Mouse (Mus musculus): ENCODE results near the gene Ugt1a7c. TPM values are rescaled to one million over a fixed set of nuclear protein-coding genes. Genes with fewer than 3 reads are reported as not detected.
"Not testable (repeated sequence)": the region's sequence is repeated elsewhere in the genome, so short reads cannot be mapped to it uniquely, and the experiment has no call there.

The Ugt1a7c gene
- 1 to 10 TPM; 1.9 to 2.6 TPM for total RNA-seq (2021)
- long read RNA-seq, experiment 1, partial matches to known transcripts, result 0 of 6 reads
- long read RNA-seq, experiment 1, other reads (novel, unspliced or antisense), result 2 of 6 reads
- long read RNA-seq, experiment 2, partial matches to known transcripts, result 0 of 2 reads
- long read RNA-seq, experiment 2, other reads (novel, unspliced or antisense), result 0 of 2 reads

DNA sequence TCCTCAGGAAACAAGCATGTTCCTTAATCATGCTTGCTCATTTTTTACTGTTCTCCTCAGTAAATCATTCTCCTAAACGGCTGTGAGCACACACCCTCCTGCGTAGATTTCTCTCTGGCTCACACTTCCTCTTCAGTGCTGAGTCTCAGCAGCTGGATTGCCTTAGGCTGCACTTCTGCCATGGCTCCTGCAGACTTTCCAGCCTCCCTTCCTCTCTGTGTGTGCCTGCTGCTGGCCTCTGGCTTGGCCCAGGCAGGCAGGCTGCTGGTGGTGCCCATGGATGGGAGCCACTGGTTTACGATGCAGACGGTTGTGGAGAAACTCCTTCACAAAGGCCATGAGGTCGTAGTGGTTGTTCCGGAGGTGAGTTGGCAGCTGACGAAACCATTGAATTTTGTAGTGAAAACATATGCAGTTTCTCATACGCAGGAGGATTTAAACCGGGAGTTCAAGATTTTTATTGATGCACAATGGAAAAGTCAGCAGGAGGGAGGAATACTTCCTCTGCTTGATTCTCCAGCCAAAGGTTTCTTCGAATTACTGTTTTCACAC, at the start of gene Ugt1a7c:
Gene Ugt1a7c (plus strand): TSS at position 122 of the 552 bp plus-strand sequence.
- peak; percentile 19 for DNase-seq

DNA sequence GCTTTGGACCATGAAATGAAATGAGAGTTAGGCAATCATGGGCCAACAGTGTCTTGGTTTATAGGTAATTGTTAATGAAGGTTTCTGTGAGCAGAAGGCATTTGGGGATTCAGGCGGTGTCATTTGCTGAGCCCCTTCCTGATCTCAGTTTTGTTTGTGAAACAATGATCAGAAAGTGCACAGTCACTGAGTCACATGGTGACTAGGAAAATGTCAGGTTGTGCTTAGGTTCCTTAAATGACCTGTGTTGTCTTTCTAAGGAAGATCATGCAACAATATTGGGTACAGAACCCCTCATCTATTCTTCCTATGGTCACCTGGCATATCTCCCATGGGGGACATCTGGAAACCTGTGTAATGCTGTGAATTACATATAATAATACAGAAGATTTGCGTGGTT, 47.5 kb upstream of the Ugt1a7c start:
- DNase-seq, result not testable (repeated sequence)

DNA sequence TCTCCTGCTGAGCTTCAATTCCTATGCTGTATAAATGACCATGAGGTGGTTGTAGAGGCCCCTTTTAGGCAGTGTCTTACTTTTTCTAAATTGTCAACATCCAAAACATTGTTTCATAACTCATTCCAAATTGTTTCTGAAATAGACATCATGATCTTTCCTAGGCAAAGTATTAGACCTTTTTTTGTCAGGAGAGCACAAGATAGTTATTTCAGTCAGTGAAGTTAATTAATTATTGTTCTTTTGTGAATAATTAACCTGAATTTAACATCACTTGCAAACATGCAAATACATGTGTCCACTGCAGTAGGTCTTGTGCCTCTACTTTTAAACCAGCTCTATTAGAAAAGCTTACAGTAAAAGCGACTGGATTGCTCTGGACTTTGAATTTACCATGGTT, 39.8 kb upstream of the Ugt1a7c start, which contains the start of gene Ugt1a10:
Gene Ugt1a10 (plus strand): TSS at position 301 of the 400 bp plus-strand sequence.
- DNase-seq, result no peak

DNA sequence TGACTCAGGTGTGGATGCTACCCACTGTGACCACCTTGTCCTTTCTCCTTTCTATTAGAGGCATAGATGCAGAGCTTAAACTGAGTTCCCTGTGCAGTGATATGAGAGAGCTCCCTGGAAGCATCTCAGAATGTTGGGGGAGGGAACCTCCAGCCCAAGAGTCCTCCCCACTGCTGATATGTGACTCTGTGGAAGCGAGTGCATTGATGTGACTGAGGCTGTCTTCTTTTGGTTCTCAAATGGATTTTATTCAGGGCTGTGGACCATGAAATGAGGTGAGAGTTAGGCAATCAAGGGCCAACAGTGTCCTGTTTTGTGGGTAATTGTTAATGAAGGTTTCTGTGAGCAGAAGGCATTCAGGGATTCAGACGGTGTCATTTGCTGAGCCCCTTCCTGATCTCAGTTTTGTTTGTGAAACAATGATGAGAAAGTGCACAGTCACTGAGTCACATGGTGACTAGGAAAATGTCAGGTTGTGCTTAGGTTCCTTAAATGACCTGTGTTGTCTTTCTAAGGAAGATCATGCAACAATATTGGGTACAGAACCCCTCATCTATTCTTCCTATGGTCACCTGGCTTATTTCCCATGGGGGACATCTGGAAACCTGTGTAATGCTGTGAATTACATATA, 28.3 kb upstream of the Ugt1a7c start:
- DNase-seq, result not testable (repeated sequence)

DNA sequence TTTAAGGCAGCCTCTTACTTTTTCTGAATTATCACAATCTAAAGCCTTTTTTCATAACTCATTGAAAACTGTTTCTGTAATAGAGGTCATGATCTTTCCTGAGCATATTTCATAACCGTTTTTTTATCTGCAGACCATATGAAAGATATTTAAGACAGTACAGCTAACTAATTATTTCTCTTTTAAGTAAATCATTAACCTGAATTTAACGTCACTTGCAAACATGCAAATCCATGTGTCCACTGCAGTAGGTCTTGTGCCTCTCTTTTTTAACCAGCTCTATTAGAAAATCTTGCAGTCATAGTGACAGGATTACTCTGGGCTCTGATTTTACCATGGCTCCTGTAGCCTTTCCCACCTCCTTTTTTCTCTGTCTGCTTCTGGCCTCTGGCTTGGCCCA, 24.4 kb upstream of the Ugt1a7c start, which contains the start of gene Ugt1a9:
Gene Ugt1a9 (plus strand): TSS at position 306 of the 400 bp plus-strand sequence.
- no peak for DNase-seq

DNA sequence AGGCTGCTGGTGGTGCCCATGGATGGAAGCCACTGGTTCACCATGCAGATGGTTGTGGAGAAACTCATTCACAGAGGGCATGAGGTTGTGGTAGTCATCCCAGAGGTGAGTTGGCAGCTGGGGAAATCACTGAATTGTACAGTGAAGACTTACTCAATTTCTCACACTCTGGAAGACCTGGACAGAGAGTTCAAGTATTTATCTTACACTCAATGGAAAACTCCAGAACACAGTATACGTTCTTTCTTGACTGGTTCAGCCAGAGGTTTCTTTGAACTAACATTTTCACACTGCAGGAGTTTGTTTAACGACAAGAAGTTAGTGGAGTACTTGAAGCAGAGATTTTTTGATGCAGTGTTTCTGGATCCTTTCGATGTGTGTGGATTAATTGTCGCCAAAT, 24.0 kb upstream of the Ugt1a7c start:
- DNase-seq, result no peak

DNA sequence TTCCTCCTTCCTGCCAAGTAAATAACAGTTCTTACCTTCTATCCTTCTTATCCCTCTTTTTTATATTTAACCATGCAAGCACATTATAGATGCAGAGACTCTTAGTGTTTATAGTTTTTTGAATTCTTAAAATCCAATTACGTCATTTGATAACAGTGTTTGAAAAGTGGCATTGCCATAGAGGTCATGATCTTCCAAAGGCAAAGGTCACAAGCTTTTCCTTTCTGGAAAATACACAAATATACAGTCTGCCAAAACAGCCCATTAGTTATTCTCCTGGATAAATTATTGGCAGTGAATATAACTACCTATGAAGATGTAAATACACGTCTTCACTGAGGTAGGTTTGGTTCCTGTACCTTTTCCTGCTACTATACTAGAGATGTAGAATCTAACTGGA, 20.4 kb upstream of the Ugt1a7c start:
- no peak for DNase-seq

DNA sequence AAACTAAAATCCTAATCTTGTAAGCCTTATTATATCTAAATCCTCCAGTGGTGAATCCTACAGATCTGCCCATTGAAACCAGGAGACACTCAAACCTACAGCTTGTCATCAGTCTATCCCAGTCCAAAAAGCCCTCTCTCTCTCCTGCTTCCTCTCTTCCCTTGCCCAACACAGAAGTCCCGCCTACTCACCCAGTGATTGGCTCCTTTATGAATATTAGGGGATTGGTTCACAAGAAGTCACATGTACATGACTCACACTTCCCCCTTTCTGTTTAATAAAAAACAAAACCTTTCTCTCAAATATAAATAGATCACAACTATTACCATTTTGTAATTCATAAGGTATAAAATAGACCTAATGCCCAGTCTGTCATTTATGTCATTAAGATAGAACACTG, 17.7 kb upstream of the Ugt1a7c start:
- no peak for DNase-seq

DNA sequence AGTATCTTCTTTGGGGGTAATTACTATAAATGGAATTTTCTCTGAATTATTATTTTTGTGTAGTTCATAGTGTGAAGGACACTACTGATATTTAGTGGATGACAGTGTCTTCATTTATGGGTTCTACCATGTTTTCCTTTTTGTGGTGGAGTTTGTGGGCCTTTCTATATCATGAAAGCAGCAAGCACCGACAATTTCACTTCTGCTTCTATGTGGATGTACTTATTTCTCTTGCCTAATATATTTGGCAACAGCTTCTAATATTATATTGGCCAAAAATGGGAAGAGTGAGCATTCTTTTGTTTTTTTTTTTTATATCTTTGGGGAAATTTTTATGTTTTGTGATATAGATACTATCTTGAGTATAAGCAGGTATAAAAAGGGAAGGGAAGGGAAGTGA, 13.2 kb upstream of the Ugt1a7c start:
- DNase-seq, result no peak

DNA sequence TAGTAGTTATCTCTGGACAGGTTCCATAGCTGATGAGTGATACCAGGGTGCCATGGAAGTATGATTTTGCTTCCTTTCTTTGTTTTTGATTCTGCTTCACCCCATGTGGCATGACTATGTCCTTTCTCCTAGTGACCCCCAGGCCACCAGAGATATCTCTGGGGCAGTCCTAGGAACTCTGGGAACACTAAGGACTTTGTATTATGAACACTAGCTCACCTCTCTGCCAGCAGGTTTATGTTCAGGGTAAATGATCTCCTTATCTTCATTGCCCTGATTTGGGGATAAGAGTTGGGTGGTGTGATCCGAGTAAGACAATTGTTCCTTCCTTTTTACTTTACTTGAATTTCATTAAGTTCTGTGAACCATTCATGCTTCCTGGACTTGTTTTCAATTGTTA, 8.7 kb upstream of the Ugt1a7c start:
- no peak for DNase-seq

DNA sequence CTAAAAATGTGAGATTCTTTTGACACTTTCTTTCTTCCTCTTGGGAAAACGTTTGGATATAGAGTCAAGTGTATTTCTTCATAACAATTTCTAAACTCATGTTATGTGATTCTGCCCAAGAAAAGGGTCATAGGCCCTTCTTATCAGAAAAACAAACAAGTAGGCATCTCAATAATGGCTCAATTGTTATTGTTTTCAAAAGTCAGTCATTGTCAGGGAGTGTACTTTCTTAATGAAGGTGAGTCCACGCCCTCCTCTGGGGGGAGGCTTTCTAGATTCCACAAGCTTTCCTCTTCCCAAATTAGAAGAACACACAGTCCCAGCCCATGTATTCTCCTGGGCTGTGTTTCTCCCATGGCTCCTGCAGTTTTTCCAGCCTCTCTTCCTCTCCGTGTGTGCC, 7.3 kb upstream of the Ugt1a7c start, which contains the start of gene Ugt1a8:
Gene Ugt1a8 (plus strand): TSS at position 301 of the 400 bp plus-strand sequence.
- no peak for DNase-seq

DNA sequence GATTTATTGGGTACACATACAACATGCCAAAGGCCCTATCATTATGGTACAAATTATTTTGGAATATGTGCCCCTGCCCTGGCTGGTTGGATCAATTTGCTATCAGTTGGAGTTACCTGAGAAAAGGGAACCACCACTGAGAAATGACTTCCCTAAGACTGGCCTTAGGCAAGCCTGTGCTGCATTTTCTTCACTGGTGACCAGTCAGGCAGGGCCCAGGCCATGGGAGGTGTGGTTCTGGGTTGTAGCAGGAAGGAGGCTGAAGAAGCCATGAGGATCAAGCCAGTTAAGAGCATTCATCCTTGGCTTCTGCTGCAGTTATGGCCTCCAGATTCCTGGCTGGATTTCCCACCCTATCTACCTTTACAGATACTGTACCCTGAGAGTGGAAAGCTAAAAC, 2.5 kb upstream of the Ugt1a7c start:
- DNase-seq, result no peak

DNA sequence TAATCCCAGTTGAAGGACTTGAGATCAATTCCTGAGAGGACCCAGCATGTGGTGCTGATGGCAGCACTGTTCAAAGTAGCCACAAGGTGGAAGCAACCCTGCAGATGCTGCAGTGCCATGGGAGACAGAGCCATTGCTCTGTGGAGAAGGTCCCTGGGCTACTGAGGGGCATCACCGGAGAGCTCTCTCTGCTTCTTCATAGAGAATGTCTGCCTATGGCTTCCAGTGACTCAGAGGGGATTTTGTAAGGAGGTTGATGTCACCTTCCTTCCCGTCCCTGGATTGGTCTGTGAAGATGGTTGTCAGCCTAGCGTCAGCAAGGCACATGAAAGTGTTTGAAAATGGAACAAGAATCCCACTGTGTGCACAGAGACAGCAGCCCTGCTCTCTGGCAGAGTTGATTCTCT, 589 bp upstream of the Ugt1a7c start:
- DNase-seq, result not testable (repeated sequence)

DNA sequence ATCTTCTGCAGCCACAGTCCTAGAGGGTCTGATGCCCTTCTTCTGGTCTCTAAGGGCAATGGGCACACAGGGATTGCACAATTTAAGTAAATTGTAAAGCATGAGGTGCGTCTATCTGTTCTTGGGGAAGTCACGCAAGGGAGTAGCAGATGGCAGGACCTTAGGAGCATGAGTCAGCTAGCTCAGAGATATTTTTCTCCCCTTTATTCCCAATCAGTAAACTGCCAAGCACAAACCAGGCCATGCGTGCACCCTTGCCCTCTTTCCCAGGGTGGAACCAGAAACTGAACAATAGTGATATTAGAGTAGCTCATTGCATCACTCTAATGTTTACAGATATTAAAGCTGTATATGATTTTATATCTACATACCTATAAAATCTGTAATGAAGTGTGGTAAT, 3.7 kb downstream of the Ugt1a7c start:
- peak; percentile 7 for DNase-seq

DNA sequence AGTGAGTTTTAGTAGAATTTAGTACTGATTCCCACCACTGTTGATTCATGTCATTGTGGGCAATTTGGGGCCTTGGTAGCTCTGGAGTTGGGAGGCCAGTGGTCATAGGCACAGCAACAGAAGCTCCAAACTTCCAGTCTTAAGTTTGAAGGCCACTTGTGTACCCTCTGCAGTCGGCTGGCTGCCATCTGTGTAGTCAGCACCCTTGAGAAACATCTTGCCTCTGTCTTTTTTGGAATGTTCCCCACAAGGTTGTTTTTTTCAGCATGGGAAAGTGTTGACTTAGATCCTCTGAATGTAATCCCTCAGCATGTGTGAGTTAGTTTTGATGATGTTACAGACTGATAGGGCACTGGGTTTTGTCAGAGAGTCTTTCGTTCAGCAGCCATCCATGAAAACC, 4.8 kb downstream of the Ugt1a7c start:
- peak; percentile 53 for DNase-seq

DNA sequence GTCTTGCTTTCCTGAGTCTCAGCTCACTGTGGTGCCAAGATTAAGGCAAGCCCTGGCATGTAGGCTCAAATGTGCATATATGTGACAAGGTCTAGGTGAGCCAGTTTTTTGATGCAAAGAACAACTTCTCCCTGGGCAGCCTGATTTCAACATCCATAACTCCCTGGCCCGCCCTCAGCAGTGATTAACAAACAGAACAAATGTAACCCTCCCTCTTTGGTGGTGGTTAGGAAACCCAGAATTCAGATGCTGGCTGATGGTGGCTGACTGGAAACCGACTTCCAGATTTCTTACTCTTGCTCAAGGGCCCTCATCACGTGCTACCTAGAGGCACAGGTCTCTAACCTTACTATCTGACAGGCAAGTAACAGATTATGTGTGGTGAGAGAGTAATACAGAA, 8.2 kb downstream of the Ugt1a7c start, which contains the start of gene Ugt1a6b:
Gene Ugt1a6b (plus strand): TSS at position 234 of the 400 bp plus-strand sequence.
- peak; percentile 15 for DNase-seq

DNA sequence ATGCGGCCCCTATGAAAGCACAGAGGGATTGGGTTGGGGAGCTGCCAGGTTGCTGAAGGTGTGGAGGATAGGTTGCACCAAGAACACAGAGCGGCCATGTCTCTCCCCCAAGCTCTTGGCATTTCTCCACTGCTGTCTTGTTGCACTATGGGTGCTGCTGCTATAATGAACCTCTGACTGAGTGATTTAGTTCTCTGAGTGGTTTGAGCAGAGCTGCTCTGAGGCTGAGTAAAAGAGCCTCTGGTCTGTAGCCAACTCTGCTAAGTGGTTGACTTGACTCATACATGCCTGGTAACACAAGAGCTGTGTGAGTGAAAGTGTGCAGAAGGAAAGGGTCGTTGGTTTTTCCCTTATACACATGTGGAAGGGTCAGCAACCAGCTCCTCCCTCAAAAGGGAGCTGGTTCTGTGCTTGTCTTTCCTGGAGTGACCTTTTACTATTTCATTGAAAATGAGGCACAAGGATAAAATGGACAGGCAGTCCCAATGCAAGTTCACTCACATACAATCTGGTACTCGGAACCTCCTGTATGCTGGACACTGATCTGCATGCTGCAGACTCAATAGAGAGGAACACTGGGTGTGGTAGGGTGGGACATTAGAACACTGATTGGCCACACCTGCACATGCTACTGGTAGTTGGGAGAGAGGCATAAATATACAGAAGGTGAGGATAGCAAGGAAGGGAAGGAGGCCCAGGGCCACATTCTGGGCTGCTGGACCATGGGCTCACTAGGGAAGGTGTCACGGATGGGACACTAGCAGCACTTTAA, 9.0 kb downstream of the Ugt1a7c start:
- DNase-seq, result peak; percentile 8

DNA sequence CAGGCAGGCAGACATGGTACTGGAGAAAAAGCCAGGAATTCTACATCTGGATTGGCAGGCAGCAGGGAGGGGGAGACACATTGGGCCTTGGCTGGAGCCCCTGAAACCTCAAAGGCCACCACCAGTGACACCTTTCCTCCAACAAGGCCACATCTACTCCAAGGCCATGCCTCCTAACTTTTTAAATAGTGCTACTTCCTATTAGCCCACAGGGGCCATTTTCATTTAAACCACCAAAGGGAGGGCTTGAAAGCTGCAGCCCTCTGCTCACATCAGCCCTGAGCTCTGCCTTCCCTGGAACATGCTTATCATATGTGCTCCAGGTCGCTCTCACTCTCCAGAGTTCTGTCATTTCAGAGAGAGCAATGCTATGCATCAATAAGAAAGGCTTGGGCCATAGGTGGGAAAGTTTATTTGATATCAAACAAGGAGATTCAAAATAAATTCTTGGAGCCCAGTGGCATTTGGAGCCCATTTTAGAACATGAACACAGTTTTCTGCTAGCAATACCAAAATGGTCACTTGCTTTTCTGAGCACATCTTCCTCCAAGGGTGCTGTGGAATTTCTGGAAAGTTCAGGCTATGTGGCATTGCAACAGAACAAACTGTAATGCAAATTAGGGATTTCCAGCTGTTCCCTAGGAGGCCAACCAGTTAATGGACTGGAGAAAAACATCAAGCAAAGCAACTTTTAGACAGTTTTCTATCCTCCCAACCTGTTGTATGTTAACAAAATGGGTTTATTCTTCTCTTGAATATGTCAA, 10.0 kb downstream of the Ugt1a7c start:
- peak; percentile 8 for DNase-seq

DNA sequence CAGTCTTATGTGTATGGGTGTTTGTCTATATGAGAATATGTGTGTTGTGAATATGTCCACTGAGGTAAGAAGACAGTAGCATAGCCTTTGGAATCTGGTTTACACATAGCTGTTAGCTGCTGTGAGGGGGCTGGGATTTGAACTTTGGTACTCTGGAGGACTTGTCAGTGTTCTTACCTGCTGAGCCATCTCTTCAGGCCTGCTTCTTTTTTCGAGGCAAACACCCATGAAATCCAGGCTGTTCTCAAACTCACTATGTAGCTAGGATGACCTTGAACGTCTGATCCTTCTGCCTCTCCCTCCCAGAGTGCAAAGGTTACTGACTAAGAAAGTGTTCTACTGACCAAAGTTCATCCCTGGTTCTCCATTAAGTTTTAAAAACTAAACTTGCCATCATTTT, 10.8 kb downstream of the Ugt1a7c start:
- no peak for DNase-seq

DNA sequence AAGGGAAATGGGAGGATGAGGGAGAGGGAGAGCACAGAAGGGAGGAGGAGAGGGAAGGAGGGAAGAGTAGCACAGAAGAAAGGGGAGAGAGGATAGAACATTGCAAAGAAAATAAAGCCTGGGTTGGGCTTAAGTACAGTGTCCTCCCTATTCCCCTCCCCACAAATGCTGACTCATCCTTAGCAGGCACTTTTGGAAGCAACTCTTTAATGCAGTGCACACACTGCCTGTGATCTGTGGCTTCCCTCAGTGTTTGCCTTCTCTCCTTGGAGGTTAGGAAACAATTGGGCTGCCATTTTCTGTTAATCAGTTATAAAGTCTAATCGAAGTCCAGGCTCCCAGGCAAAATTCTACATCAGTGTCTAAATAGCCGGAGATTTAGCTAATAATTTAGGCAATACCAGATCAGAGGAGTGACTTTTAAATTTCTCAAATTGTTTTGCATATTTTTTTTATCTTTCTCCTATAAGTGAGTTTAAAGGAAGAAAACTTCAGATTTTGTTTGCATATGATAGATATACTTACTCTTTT, 14.2 kb downstream of the Ugt1a7c start:
- not testable (repeated sequence) for DNase-seq

DNA sequence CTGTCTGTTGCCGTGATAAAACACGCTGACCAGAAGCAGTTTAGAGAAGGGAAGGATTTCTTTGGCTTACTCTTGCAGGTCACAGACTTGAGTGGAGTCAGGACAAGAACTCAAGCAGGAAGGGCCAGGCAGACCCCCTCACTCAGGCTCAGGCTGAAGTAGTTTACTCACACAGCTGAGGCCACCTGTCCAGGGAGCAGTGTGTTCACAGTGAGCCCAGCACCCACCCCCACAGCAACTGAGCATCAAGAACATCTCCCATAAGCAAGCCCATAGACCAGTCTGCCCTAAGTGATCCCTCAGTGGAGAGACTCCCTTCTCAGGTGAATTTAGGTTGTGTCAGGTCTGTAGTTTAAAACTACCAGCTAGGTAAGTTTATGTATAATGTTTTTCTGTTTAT, 14.7 kb downstream of the Ugt1a7c start:
- DNase-seq, result not testable (repeated sequence)

DNA sequence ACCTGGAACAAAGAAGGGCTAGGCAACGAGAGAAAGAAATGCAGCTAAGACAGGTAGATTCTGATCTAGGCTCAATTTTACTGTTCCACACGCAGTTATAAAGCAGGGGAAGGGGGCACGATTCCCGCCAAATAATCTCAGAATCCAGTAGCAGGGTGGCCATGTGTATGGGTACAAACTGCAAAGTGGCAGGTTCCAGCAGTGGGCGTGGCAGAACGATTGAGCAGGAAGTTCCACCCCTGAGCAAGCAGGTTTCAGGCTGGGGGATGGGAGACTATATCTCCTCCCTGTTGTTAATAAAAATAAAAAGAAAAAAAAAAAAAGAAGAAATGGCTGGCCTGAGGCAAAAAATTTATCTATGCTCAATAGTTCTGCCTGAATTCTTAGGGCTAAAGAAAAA, 17.9 kb downstream of the Ugt1a7c start:
- not testable (repeated sequence) for DNase-seq
